Mouse (Mus musculus): ENCODE results near the gene Abcg5. TPM values are rescaled to one million over a fixed set of nuclear protein-coding genes. Genes with fewer than 3 reads are reported as not detected.

Abcg5 gene
- polyA plus RNA-seq, 1 experiment from 2014 or later = 0.18 TPM

GRCm38 (mm10) chr17:84717416-84717815, 34.6 kb upstream of the Abcg5 start:
- H3K4me2 ChIP-seq = no peak overlapping the region
- 86% methylated on average over 5 of the region's 5 CpGs for WGBS
- H3K9me3 ChIP-seq (ENCODE audit: control insufficient read depth, low read length) = no peaks in the 10 kb centered on the region
- ATAC-seq (replicated peaks; ENCODE audit: low FRiP score) (no peak), DNase-seq (ENCODE audit: low spot score) (no peak)
- H3K27ac ChIP-seq (ENCODE audit: low read depth, low read length) = no peak overlapping the region
- no peak overlapping the region for H3K4me3 ChIP-seq (ENCODE audit: low read depth, low read length)
- H3K4me1 ChIP-seq (replicated peaks; ENCODE audit: control insufficient read depth, insufficient read depth, low read length) = no peaks in the 10 kb centered on the region
- H3K27me3 ChIP-seq (replicated peaks; ENCODE audit: control insufficient read depth, insufficient read depth, low read length) = no peaks in the 10 kb centered on the region
- no peak overlapping the region for H3K9ac ChIP-seq (ENCODE audit: low read depth, low read length)
- H3K36me3 ChIP-seq (ENCODE audit: control insufficient read depth, insufficient read depth, low read length) = peaks cover 14% of the 10 kb centered on the region; the same call in 1 of the 2 replicates

- H3K9me3 ChIP-seq (ENCODE audit: control insufficient read depth, low read length) = no peaks in the 10 kb centered on the region
- H3K27me3 ChIP-seq (replicated peaks; ENCODE audit: control insufficient read depth, insufficient read depth, low read length) = no peaks in the 10 kb centered on the region
- H3K4me1 ChIP-seq (replicated peaks; ENCODE audit: control insufficient read depth, insufficient read depth, low read length) = no peaks in the 10 kb centered on the region
- H3K27ac ChIP-seq (ENCODE audit: low read depth, low read length) = no peak overlapping the region
- no peak overlapping the region for H3K4me3 ChIP-seq (ENCODE audit: low read depth, low read length)
- no peak overlapping the region for H3K4me2 ChIP-seq
- 81% methylated on average over 16 of the region's 16 CpGs for WGBS
- no peak for DNase-seq (ENCODE audit: low spot score)
- H3K36me3 ChIP-seq (ENCODE audit: control insufficient read depth, insufficient read depth, low read length) = peaks cover 6% of the 10 kb centered on the region; the same call in 1 of the 2 replicates
- no peak overlapping the region for H3K9ac ChIP-seq (ENCODE audit: low read depth, low read length)
- no peak for ATAC-seq (replicated peaks; ENCODE audit: low FRiP score)
These were observed 33.6 kb upstream of the Abcg5 start for GRCm38 (mm10) chr17:84716252-84716872.

DNA sequence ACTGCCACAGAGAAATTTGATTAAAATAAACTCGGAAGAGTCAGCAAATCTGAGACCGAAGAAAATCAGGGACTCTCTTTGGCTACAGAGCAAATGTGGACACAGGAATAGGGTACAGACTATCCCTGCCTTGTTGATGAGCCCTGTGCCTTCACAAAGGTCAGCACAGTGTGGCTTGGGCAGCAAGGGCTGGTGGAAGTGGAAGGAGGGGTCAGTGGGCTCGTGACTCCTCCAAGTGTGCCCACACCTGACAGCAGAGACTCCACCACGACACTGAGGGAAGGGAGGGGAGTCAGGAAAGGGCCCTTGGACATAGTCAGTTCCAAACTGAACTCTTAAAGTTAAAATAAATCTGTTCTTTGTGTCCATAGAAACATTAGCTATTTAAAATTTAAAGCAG, 32.1 kb upstream of the Abcg5 start:
- WGBS = 77% methylated on average over 4 of the region's 4 CpGs

DNA sequence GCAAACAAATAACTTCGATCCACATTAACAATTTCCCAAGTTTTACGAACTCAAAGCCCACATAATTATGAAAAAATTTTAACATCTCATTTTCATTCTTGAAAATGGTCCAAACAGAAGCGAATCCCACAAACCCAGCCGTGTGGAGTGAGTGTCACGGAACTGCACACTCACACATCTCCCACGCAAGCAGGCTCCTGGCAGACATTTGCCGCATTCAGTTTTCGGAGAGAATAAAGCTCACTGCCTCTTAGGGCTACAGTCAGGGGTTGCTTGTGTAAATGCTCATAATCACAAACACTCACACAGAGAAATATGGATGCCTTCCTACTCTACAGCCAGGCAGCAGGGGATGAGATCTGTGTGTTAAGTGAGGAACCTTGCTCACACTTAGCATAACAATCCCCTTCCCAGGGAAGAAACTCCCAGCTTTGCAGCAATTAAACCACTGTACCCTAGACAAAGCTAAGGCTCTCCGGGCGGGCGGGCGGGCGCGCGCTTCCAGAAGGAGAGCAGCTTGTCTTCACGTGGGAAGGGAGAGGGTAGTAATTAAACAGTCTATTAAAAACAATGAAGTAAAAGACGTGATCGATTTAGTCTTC, 30.9 kb upstream of the Abcg5 start:
- Histone ChIP-seq H3K4me1 (replicated peaks; ENCODE audit: control insufficient read depth, insufficient read depth, low read length) (no peaks in the 10 kb centered on the region), H3K27ac (ENCODE audit: low read depth, low read length) (no peak overlapping the region), H3K27me3 (replicated peaks; ENCODE audit: control insufficient read depth, insufficient read depth, low read length) (no peaks in the 10 kb centered on the region), H3K4me3 (ENCODE audit: low read depth, low read length) (no peak overlapping the region), H3K36me3 (ENCODE audit: control insufficient read depth, insufficient read depth, low read length) (peaks cover 13% of the 10 kb centered on the region; the same call in 1 of the 2 replicates), H3K4me2 (no peak overlapping the region), H3K9me3 (ENCODE audit: control insufficient read depth, low read length) (no peaks in the 10 kb centered on the region), H3K9ac (ENCODE audit: low read depth, low read length) (no peak overlapping the region)
- ATAC-seq (replicated peaks; ENCODE audit: low FRiP score) (no peak), DNase-seq (ENCODE audit: low spot score) (no peak)
- WGBS = 94% methylated on average over 18 of the region's 18 CpGs

More for the DNA sequence above, 32.1 kb upstream of the Abcg5 start:
- no peak overlapping the region for H3K27ac ChIP-seq (ENCODE audit: low read depth, low read length)
- H3K9me3 ChIP-seq (ENCODE audit: control insufficient read depth, low read length) = no peaks in the 10 kb centered on the region
- H3K27me3 ChIP-seq (replicated peaks; ENCODE audit: control insufficient read depth, insufficient read depth, low read length) = no peaks in the 10 kb centered on the region
- no peak overlapping the region for H3K4me3 ChIP-seq (ENCODE audit: low read depth, low read length)
- H3K9ac ChIP-seq (ENCODE audit: low read depth, low read length) = no peak overlapping the region
- peaks cover 11% of the 10 kb centered on the region; the same call in 1 of the 2 replicates for H3K36me3 ChIP-seq (ENCODE audit: control insufficient read depth, insufficient read depth, low read length)
- ATAC-seq (replicated peaks; ENCODE audit: low FRiP score) (no peak), DNase-seq (ENCODE audit: low spot score) (no peak)
- H3K4me1 ChIP-seq (replicated peaks; ENCODE audit: control insufficient read depth, insufficient read depth, low read length) = no peaks in the 10 kb centered on the region
- H3K4me2 ChIP-seq = no peak overlapping the region

- Histone ChIP-seq H3K27ac (ENCODE audit: low read depth, low read length) (no peak overlapping the region), H3K27me3 (replicated peaks; ENCODE audit: control insufficient read depth, insufficient read depth, low read length) (no peaks in the 10 kb centered on the region), H3K4me1 (replicated peaks; ENCODE audit: control insufficient read depth, insufficient read depth, low read length) (no peaks in the 10 kb centered on the region), H3K9me3 (ENCODE audit: control insufficient read depth, low read length) (no peaks in the 10 kb centered on the region), H3K4me3 (ENCODE audit: low read depth, low read length) (no peak overlapping the region), H3K4me2 (no peak overlapping the region), H3K36me3 (ENCODE audit: control insufficient read depth, insufficient read depth, low read length) (peaks cover 23% of the 10 kb centered on the region), H3K9ac (ENCODE audit: low read depth, low read length) (no peak overlapping the region)
- 79% methylated on average over 17 of the region's 17 CpGs for WGBS
- ATAC-seq (replicated peaks; ENCODE audit: low FRiP score) (no peak), DNase-seq (ENCODE audit: low spot score) (no peak)
These were observed 26.6 kb upstream of the Abcg5 start for GRCm38 (mm10) chr17:84709403-84709851.

DNA sequence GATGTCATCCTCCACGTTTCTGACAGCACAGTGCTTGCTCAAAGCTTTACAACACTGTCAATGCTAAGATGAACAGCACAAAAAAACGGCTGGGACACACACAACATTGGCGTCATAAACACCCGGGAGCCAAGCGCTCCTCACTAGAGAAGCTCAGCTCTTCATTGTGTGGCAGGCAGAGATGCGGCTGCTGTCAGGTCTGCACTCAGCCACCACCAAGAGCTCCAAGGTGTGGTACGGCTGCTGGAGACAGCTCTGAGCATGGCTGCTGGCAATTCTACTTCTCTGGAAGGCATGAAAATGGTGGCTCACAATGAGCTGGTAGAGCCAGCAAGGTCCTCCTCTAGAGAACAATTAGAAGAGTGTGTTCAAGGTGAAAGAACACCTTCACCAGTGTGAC, 26.0 kb upstream of the Abcg5 start:
- no peak for ATAC-seq (replicated peaks; ENCODE audit: low FRiP score)
- Histone ChIP-seq H3K36me3 (ENCODE audit: control insufficient read depth, insufficient read depth, low read length) (peaks cover 26% of the 10 kb centered on the region), H3K4me2 (no peak overlapping the region), H3K9me3 (ENCODE audit: control insufficient read depth, low read length) (no peaks in the 10 kb centered on the region), H3K9ac (ENCODE audit: low read depth, low read length) (no peak overlapping the region), H3K27me3 (replicated peaks; ENCODE audit: control insufficient read depth, insufficient read depth, low read length) (no peaks in the 10 kb centered on the region), H3K4me1 (replicated peaks; ENCODE audit: control insufficient read depth, insufficient read depth, low read length) (no peaks in the 10 kb centered on the region), H3K4me3 (ENCODE audit: low read depth, low read length) (no peak overlapping the region), H3K27ac (ENCODE audit: low read depth, low read length) (no peak overlapping the region)
- no peak for DNase-seq (ENCODE audit: low spot score)
- WGBS = 87% methylated on average over 7 of the region's 7 CpGs

DNA sequence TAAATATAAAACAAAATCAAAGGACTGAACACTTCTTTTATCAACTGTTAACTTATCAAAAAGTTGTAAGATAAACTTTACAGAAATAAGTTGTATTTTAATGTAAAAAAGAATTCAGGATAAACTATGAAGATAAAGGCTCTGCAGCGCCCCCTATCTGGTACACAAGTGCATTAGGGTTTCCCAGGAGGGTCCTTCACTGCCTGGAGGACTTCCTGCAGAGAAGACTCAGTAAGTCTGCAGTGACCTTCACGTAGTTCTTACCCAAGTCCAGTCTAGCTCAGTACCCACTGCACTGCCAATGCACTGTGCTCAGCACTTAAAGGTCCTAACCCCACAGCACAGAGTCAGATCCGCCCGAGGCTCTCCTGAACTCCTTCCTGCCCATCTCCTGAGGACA, 24.6 kb upstream of the Abcg5 start:
- no peak overlapping the region for H3K27ac ChIP-seq (ENCODE audit: low read depth, low read length)
- DNase-seq (ENCODE audit: low spot score) = no peak
- no peak for ATAC-seq (replicated peaks; ENCODE audit: low FRiP score)
- H3K36me3 ChIP-seq (ENCODE audit: control insufficient read depth, insufficient read depth, low read length) = peaks cover 24% of the 10 kb centered on the region
- H3K4me3 ChIP-seq (ENCODE audit: low read depth, low read length) = no peak overlapping the region
- 66% methylated on average over 4 of the region's 4 CpGs for WGBS
- no peak overlapping the region for H3K9ac ChIP-seq (ENCODE audit: low read depth, low read length)
- no peaks in the 10 kb centered on the region for H3K9me3 ChIP-seq (ENCODE audit: control insufficient read depth, low read length)
- no peaks in the 10 kb centered on the region for H3K4me1 ChIP-seq (replicated peaks; ENCODE audit: control insufficient read depth, insufficient read depth, low read length)
- no peaks in the 10 kb centered on the region for H3K27me3 ChIP-seq (replicated peaks; ENCODE audit: control insufficient read depth, insufficient read depth, low read length)
- no peak overlapping the region for H3K4me2 ChIP-seq

GRCm38 (mm10) chr17:84698727-84699126, 15.9 kb upstream of the Abcg5 start:
- H3K4me3 ChIP-seq (ENCODE audit: low read depth, low read length) = no peak overlapping the region
- no peak overlapping the region for H3K27ac ChIP-seq (ENCODE audit: low read depth, low read length)
- no peak overlapping the region for H3K9ac ChIP-seq (ENCODE audit: low read depth, low read length)
- H3K36me3 ChIP-seq (ENCODE audit: control insufficient read depth, insufficient read depth, low read length) = peaks cover under 1% of the 10 kb centered on the region; the same call in 1 of the 2 replicates
- no peak overlapping the region for H3K4me2 ChIP-seq
- ATAC-seq (replicated peaks; ENCODE audit: low FRiP score) (no peak), DNase-seq (ENCODE audit: low spot score) (no peak)
- WGBS = 33% methylated on average over 5 of the region's 5 CpGs
- no peaks in the 10 kb centered on the region for H3K9me3 ChIP-seq (ENCODE audit: control insufficient read depth, low read length)
- H3K27me3 ChIP-seq (replicated peaks; ENCODE audit: control insufficient read depth, insufficient read depth, low read length) = no peaks in the 10 kb centered on the region
- no peaks in the 10 kb centered on the region for H3K4me1 ChIP-seq (replicated peaks; ENCODE audit: control insufficient read depth, insufficient read depth, low read length)

GRCm38 (mm10) chr17:84696537-84696936, 13.7 kb upstream of the Abcg5 start:
- ATAC-seq (replicated peaks; ENCODE audit: low FRiP score) (no peak), DNase-seq (ENCODE audit: low spot score) (no peak)
- no peaks in the 10 kb centered on the region for H3K27me3 ChIP-seq (replicated peaks; ENCODE audit: control insufficient read depth, insufficient read depth, low read length)
- no peaks in the 10 kb centered on the region for H3K9me3 ChIP-seq (ENCODE audit: control insufficient read depth, low read length)
- 71% methylated on average over 6 of the region's 6 CpGs for WGBS
- H3K9ac ChIP-seq (ENCODE audit: low read depth, low read length) = no peak overlapping the region
- no peak overlapping the region for H3K27ac ChIP-seq (ENCODE audit: low read depth, low read length)
- H3K36me3 ChIP-seq (ENCODE audit: control insufficient read depth, insufficient read depth, low read length) = no peaks in the 10 kb centered on the region
- H3K4me3 ChIP-seq (ENCODE audit: low read depth, low read length) = no peak overlapping the region
- H3K4me2 ChIP-seq = no peak overlapping the region
- H3K4me1 ChIP-seq (replicated peaks; ENCODE audit: control insufficient read depth, insufficient read depth, low read length) = peaks cover 5% of the 10 kb centered on the region

Data from liver, embryonic 11.5 days (tissue).